Mouse (Mus musculus) lung, postnatal 4 days (tissue): ENCODE measurements around the gene Grin2c.

Source experiments
- DNase-seq, 2 experiments: peaks; one replicate each; pipeline ENCODE4 v3.0.0; 2021

Grin2c gene

GRCm38 (mm10) chr11:115264136-115264861 is 2.7 kb downstream of the Grin2c start:
- DNase-seq: no peak

- no peak for DNase-seq
These were observed 4.1 kb downstream of the Grin2c start for GRCm38 (mm10) chr11:115262954-115263353.

GRCm38 (mm10) chr11:115259134-115259533 is 7.9 kb downstream of the Grin2c start:
- DNase-seq: peak in 1 of 2 experiments; percentile 55

- no peak for DNase-seq
These were observed 9.1 kb downstream of the Grin2c start for GRCm38 (mm10) chr11:115257775-115258510.

- no peak for DNase-seq
These were observed 15.8 kb downstream of the Grin2c start for GRCm38 (mm10) chr11:115251258-115251657.

GRCm38 (mm10) chr11:115250405-115251090 is 16.5 kb downstream of the Grin2c start:
- DNase-seq: no peak

- DNase-seq: no peak
These were observed 17.2 kb downstream of the Grin2c start for GRCm38 (mm10) chr11:115249721-115250404.

GRCm38 (mm10) chr11:115247945-115248344 is 19.1 kb downstream of the Grin2c start:
- no peak for DNase-seq

- DNase-seq: no peak
These were observed 19.8 kb downstream of the Grin2c start for GRCm38 (mm10) chr11:115247240-115247639.

- DNase-seq: no peak
These were observed 20.7 kb downstream of the Grin2c start for GRCm38 (mm10) chr11:115246386-115246785.

GRCm38 (mm10) chr11:115244840-115245239 is 22.2 kb downstream of the Grin2c start:
- DNase-seq: peak; percentile 44 to 80

- no peak for DNase-seq
These were observed 23.3 kb downstream of the Grin2c start for GRCm38 (mm10) chr11:115243783-115244182.

- DNase-seq: no peak
These were observed 24.3 kb downstream of the Grin2c start for GRCm38 (mm10) chr11:115242746-115243145.

- DNase-seq: no peak
These were observed 25.6 kb downstream of the Grin2c start for GRCm38 (mm10) chr11:115241402-115241801.

- no peak for DNase-seq
These were observed 30.5 kb downstream of the Grin2c start for GRCm38 (mm10) chr11:115236570-115236969.

GRCm38 (mm10) chr11:115234320-115235044 is 32.6 kb downstream of the Grin2c start:
- no peak for DNase-seq

GRCm38 (mm10) chr11:115233526-115234290 is 33.3 kb downstream of the Grin2c start:
- peak in 1 of 2 experiments; percentile 61 for DNase-seq

- DNase-seq: no peak
These were observed 34.2 kb downstream of the Grin2c start for GRCm38 (mm10) chr11:115232889-115233288.

- DNase-seq: no peak
These were observed 35.1 kb downstream of the Grin2c start for GRCm38 (mm10) chr11:115231924-115232323.

GRCm38 (mm10) chr11:115231168-115231915 is 35.7 kb downstream of the Grin2c start:
- no peak for DNase-seq
